Comparison of ENCODE assay signal across 13 mouse cellular contexts in genomic region chr6:115619818-115620217, GRCm38 (mm10). TPM values are rescaled to one million over a fixed set of nuclear protein-coding genes. Genes with fewer than 3 reads are reported as not detected.
DNase-seq lines count a peak whose midpoint lies in the region; ATAC-seq lines count a peak whose summit lies in the region.
"Had no signal": no experiment of that assay in that cellular context is flagged by ENCODE, and none has a peak within 500 bp of the region (broad histone marks: within the 10 kb centered on the region; RNA-seq: fewer than 3 reads in every experiment).

No protein-coding gene starts in this region.

- peak; percentile 55 for DNase-seq in kidney, adult 11 months
- DNase-seq in liver, embryonic 13.5 days, result no peak
- peak; percentile 54 to 73 for DNase-seq in thymus, postnatal 36 days
- DNase-seq in embryo, embryonic 10 days (ENCODE audit: low spot score), result no peak
- DNase-seq in adrenal gland, adult 8-10 months, result no peak
- DNase-seq: cerebellum, adult 8-10 months; retina, postnatal 1 day had no signal

- ATAC-seq in kidney, embryonic 16.5 days (ENCODE audit: low FRiP score, low TSS enrichment), result no peak
- ATAC-seq in hematopoietic stem cell, adult 5-6 weeks (replicated peaks in 1 of 2; ENCODE audit: insufficient read depth in 1 of 2, low FRiP score in 2 of 2, low TSS enrichment in 1 of 2, low read depth in 1 of 2, poor library complexity in 2 of 2, severe bottlenecking in 2 of 2), result peak; percentile 78 to 85
- ATAC-seq in liver, embryonic 13.5 days (ENCODE audit: low read depth), result 0 out of 2 replicates have a peak, but pooled peaks have one; percentile 16
- ATAC-seq in monocyte, adult 5-6 weeks (replicated peaks; ENCODE audit: insufficient number of reproducible peaks, low FRiP score, low TSS enrichment, poor library complexity, severe bottlenecking), result no peak

- 79% methylated on average over 10 of the region's 10 CpGs for WGBS in kidney, embryonic 16.5 days
- WGBS in liver, embryonic 13.5 days (ENCODE audit: insufficient replicate concordance), result 57% methylated on average over 10 of the region's 10 CpGs

- no peak overlapping the region for H3K4me3 ChIP-seq in kidney, embryonic 16.5 days (ENCODE audit: low read length)
- H3K4me3 ChIP-seq in liver, embryonic 13.5 days (replicated peaks), result no peak overlapping the region
- H3K4me3 ChIP-seq: hindbrain, embryonic 10.5 days; lung, embryonic 15.5 days; stomach, embryonic 15.5 days had no signal

- H3K9me3 ChIP-seq in kidney, embryonic 16.5 days (ENCODE audit: low read length), result no peaks in the 10 kb centered on the region
- H3K9me3 ChIP-seq in liver, embryonic 13.5 days (replicated peaks), result no peaks in the 10 kb centered on the region
- H3K9me3 ChIP-seq: hindbrain, embryonic 10.5 days; lung, embryonic 15.5 days; stomach, embryonic 15.5 days had no signal

- H3K4me1 ChIP-seq in kidney, embryonic 16.5 days (ENCODE audit: insufficient read depth, low read length), result no peaks in the 10 kb centered on the region
- no peaks in the 10 kb centered on the region for H3K4me1 ChIP-seq in liver, embryonic 13.5 days (replicated peaks)
- H3K4me1 ChIP-seq: hindbrain, embryonic 10.5 days; lung, embryonic 15.5 days; stomach, embryonic 15.5 days had no signal

- no peaks in the 10 kb centered on the region for H3K27me3 ChIP-seq in kidney, embryonic 16.5 days (ENCODE audit: insufficient read depth, low read length)
- no peaks in the 10 kb centered on the region for H3K27me3 ChIP-seq in liver, embryonic 13.5 days
- H3K27me3 ChIP-seq: lung, embryonic 15.5 days; stomach, embryonic 15.5 days had no signal

- H3K27ac ChIP-seq in kidney, embryonic 16.5 days (ENCODE audit: low read length), result no peak overlapping the region
- H3K27ac ChIP-seq in liver, embryonic 13.5 days, result no peak overlapping the region
- H3K27ac ChIP-seq: hindbrain, embryonic 10.5 days; lung, embryonic 15.5 days; stomach, embryonic 15.5 days had no signal

- no peak overlapping the region for H3K9ac ChIP-seq in kidney, embryonic 16.5 days (replicated peaks; ENCODE audit: low read length)
- H3K9ac ChIP-seq in liver, embryonic 13.5 days, result no peak overlapping the region
- H3K9ac ChIP-seq: lung, embryonic 15.5 days; stomach, embryonic 15.5 days had no signal

- H3K36me3 ChIP-seq in kidney, embryonic 16.5 days (ENCODE audit: insufficient read depth, low read length), result peaks cover 88% of the 10 kb centered on the region
- H3K36me3 ChIP-seq in liver, embryonic 13.5 days, result peaks cover 100% of the 10 kb centered on the region

- no peak overlapping the region for H3K4me2 ChIP-seq in kidney, embryonic 16.5 days (replicated peaks; ENCODE audit: low read depth, low read length)
- H3K4me2 ChIP-seq in liver, embryonic 13.5 days, result no peak overlapping the region
- H3K4me2 ChIP-seq: lung, embryonic 15.5 days; stomach, embryonic 15.5 days had no signal

RNA-seq across cellular contexts. Expression of gene Mkrn2, which starts 18.1 kb away (rescaled TPM):
- polyA plus RNA-seq in kidney, embryonic 16.5 days (2015; fragmentation: Nextera tagmentation; extraction: Ambion mirVana), result 33.8 and 35.0 TPM in 2 replicates
- 19.6 and 22.3 TPM in 2 replicates for total RNA-seq in hematopoietic stem cell, adult 5-6 weeks (2017)
- polyA plus RNA-seq in liver, embryonic 13.5 days (2015; fragmentation: Nextera tagmentation; extraction: Ambion mirVana), result 11.4 and 12.1 TPM in 2 replicates
- total RNA-seq in adrenal gland, adult 8-10 months (2022), result 10 to 100 TPM; 37.8 to 44.7 (median 42.6) TPM
- total RNA-seq in monocyte, adult 5-6 weeks (2017), result 8.5 to 18.5 TPM (median 9.1 TPM) in 3 replicates

RNA-seq across cellular contexts. Expression of gene Mkrn2os, which starts 27.4 kb away (rescaled TPM):
- 4.8 and 5.7 TPM in 2 replicates for polyA plus RNA-seq in kidney, embryonic 16.5 days (2015; fragmentation: Nextera tagmentation; extraction: Ambion mirVana)
- total RNA-seq in hematopoietic stem cell, adult 5-6 weeks (2017), result 0.25 TPM in 1 of 2 replicates, not detected in the other
- polyA plus RNA-seq in liver, embryonic 13.5 days (2015; fragmentation: Nextera tagmentation; extraction: Ambion mirVana), result 6.6 and 7.2 TPM in 2 replicates
- total RNA-seq in adrenal gland, adult 8-10 months (2022), result not detected
- total RNA-seq in monocyte, adult 5-6 weeks (2017), result not detected in 3 replicates

RNA-seq across cellular contexts. Expression of gene Raf1, which starts 56.6 kb away (rescaled TPM):
- 91.0 and 95.7 TPM in 2 replicates for polyA plus RNA-seq in kidney, embryonic 16.5 days (2015; fragmentation: Nextera tagmentation; extraction: Ambion mirVana)
- 84.3 and 90.6 TPM in 2 replicates for total RNA-seq in hematopoietic stem cell, adult 5-6 weeks (2017)
- polyA plus RNA-seq in liver, embryonic 13.5 days (2015; fragmentation: Nextera tagmentation; extraction: Ambion mirVana), result 32.8 and 38.3 TPM in 2 replicates
- total RNA-seq in adrenal gland, adult 8-10 months (2022), result 100 to 1,000 TPM in 2 of 4 experiments, 10 to 100 TPM in 2; 88.8 to 113 (median 97.7) TPM
- total RNA-seq in monocyte, adult 5-6 weeks (2017), result 180 to 216 TPM (median 195 TPM) in 3 replicates

Comparison
In these comparisons a context has a peak if more than half of its experiments do, and no peak if none do; other contexts are left out.
1. DNase-seq: peak in kidney, adult 11 months (single experiment) and thymus, postnatal 36 days (2 of 2); none in liver, embryonic 13.5 days (single experiment), embryo, embryonic 10 days (single experiment) and adrenal gland, adult 8-10 months (single experiment).
2. ATAC-seq: peak in hematopoietic stem cell, adult 5-6 weeks (2 of 2) and liver, embryonic 13.5 days (single experiment); none in kidney, embryonic 16.5 days (single experiment) and monocyte, adult 5-6 weeks (single experiment).